Mouse (Mus musculus): ENCODE data around the gene Lrig2. TPM values are rescaled to one million over a fixed set of nuclear protein-coding genes. Genes with fewer than 3 reads are reported as not detected.

The Lrig2 gene
- total RNA-seq, 2 experiments from 2014 or later = 11.8 to 24.6 TPM

GRCm38 (mm10) chr3:104512424-104512748 is 668 bp upstream of the Lrig2 start:
- ATAC-seq (replicated peaks; ENCODE audit: poor library complexity, severe bottlenecking) = no peak

DNA sequence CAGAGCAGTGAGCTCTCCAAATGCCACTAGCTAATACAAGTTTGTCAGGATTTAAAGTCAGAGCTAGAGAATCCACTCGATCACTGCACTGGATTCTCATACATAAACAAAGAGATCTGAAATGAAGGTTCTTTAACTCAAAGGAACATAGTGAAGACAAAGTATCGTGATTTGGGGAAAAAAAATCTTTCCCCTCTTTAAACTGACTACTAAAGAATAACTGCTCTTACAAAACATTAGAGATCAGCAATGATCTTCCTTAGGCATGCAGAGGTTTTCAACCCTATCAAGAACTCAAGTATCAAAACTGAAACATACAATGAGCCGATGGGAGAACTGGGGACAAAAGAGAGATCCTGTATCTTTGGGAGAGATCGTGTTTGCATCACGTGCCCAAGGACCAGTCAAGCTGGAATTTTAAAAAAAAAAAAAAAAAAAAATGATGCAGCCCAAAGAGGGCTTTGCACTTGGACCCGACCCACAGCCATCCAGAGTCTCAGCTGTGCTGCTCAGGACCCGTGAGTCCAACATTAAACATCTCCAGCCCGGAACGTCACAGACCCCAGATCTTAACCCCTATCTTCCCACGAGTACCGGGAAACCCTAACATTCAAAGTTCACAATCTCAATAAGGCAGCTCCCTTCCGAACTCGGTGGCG is 818 bp downstream of the Lrig2 start:
- ATAC-seq (replicated peaks; ENCODE audit: poor library complexity, severe bottlenecking) = no peak

- ATAC-seq (replicated peaks; ENCODE audit: poor library complexity, severe bottlenecking) = peak; percentile 90
Observed at GRCm38 (mm10) chr3:104501648-104502047, 10.1 kb downstream of the Lrig2 start.

- no peak for ATAC-seq (replicated peaks; ENCODE audit: poor library complexity, severe bottlenecking)
Observed at GRCm38 (mm10) chr3:104500881-104501280, 10.8 kb downstream of the Lrig2 start.

- ATAC-seq (replicated peaks; ENCODE audit: poor library complexity, severe bottlenecking) = no peak
Observed at GRCm38 (mm10) chr3:104496176-104496575, 15.5 kb downstream of the Lrig2 start.

- ATAC-seq (replicated peaks; ENCODE audit: poor library complexity, severe bottlenecking) = peak; percentile 99
Observed at GRCm38 (mm10) chr3:104480946-104481719, 30.6 kb downstream of the Lrig2 start.

GRCm38 (mm10) chr3:104478056-104478455 is 33.7 kb downstream of the Lrig2 start:
- ATAC-seq (replicated peaks; ENCODE audit: poor library complexity, severe bottlenecking) = no peak

DNA sequence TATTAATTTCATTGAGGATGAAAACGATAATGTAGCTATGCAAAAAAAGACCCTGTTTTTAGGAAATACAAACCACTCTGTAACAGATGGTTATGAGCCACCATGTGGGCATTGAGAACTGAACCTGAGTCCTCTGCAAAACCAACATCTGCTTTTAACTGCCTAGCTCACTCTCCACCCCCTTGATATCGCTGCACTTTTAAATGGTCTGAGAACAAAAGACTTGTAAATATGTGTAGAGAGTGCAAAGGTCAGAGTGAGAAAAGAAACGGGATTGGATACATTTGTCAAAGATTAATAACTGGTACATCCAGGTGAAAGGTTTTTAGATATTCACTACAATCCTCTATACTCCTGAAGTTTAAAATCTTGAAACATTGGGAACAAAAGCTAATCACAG is 42.3 kb downstream of the Lrig2 start:
- no peak for ATAC-seq (replicated peaks; ENCODE audit: poor library complexity, severe bottlenecking)

- ATAC-seq (replicated peaks; ENCODE audit: poor library complexity, severe bottlenecking) = no peak
Observed at GRCm38 (mm10) chr3:104461226-104461625, 50.5 kb downstream of the Lrig2 start.

GRCm38 (mm10) chr3:104458588-104458987 is 53.1 kb downstream of the Lrig2 start:
- no peak for ATAC-seq (replicated peaks; ENCODE audit: poor library complexity, severe bottlenecking)

DNA sequence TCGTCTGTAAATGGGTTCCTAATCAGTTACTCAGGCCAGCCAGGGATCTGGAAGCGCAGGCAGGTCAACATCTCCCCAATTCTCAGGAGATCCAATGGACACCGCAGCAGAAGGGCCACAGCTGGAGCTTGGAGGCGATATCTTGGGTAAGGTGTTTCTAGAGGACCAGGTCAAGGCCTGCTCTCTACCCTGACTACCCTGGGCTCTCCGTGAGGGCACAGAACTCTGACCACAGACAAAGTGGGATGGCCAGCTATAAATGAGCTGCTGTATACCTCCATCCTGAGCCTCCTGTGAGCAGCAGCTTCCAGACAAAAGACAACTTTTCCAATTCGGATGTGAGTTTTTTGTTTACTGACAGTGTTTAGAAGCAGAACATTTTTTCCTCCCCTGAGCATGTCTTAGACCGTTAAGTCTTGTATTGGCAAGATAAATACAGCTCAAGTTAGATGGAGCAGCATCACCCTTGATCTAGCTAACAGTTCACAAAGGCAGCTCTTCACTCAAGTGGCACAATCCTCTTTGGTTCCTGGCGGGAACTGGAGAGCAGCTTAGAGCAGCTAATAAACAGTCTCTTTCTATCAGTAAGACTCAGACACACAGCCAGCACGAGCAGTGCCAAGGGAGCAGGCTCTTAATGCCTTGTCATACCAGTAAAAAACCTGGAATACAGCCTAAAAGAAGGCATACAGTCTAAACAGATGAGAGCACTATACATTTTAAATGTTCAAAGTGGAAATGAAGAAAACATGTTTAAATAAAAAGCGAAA is 56.0 kb downstream of the Lrig2 start:
- ATAC-seq (replicated peaks; ENCODE audit: poor library complexity, severe bottlenecking) = no peak

DNA sequence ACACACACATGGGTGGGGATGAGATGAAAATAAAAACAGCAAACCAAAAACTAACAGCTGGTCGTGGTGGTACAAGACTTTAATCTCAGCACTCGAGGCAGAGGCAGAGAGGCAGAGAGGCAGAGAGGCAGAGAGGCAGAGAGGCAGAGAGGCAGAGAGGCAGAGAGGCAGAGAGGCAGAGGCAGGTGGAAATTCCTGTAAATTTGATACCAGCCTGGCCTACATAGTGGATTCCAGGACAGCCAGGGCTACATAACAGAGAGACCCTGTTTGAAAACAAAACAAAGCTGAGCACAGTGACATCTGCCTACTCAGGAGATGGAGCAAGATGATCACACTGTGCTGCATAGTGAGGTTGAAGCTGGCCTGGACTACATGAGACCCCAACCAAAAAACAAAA is 64.5 kb downstream of the Lrig2 start:
- no peak for ATAC-seq (replicated peaks; ENCODE audit: poor library complexity, severe bottlenecking)

DNA sequence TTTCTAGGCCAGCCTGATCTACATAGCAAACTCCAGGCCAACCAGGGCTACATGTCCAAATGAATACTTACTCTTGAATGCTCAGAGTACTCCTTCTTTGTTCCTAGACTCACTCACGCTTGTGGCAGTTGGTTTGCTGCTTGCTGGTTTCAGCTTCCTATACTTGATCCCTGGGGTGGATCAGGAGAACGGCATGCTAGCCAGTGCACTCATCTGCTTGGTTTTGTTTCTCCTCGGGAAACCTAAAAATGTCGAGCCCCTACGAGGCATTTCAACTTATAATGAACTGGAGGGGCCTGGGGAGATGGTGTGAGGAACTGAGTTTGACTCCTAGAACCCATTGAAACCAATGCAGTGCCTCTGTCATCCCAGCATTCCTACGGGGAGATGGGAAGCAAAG is 65.0 kb downstream of the Lrig2 start:
- ATAC-seq (replicated peaks; ENCODE audit: poor library complexity, severe bottlenecking) = no peak

DNA sequence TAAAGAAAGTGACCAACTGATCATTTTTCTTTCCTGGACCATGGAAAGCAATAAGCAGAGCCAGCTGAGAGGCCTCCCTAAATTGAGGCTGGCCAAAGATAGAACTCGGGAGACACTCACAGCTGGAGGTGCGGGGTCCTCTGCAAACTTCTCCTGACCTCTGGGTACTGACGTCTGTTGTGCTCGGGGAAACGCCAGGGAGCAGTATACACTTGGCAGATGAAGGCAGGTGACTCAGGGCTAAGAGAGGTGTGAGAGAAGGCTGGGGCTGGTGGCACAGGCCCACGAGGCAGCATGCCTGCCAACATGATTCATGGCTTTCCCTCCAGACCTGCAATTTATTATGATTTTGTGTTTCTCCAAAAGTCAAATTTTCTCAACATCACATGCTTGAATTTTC is 66.1 kb downstream of the Lrig2 start:
- ATAC-seq (replicated peaks; ENCODE audit: poor library complexity, severe bottlenecking) = no peak

DNA sequence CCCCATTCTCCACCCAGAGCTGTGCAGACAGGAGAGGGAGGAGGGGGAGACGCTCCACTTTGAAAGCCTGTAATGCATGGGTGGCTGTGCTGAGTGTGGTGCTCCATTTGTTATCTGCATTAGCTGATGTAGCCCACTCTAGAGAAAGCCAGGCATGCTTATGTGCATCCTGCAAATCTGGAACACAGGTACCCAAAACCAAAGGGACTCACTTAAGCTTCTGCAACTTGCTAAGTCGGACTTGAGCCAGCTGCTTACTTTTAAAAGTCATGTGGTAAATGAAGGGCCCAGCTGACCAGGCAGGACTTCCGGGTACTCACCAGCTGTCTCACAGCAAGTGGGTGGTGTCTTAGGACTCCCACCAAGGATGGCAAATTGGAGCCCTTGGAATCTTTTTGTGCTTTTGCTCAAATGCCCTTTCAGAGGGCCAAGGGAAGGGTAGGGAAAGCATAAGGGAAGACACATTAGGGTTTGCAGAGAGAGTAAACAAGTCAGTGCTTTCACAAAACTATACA is 66.7 kb downstream of the Lrig2 start:
- no peak for ATAC-seq (replicated peaks; ENCODE audit: poor library complexity, severe bottlenecking)

DNA sequence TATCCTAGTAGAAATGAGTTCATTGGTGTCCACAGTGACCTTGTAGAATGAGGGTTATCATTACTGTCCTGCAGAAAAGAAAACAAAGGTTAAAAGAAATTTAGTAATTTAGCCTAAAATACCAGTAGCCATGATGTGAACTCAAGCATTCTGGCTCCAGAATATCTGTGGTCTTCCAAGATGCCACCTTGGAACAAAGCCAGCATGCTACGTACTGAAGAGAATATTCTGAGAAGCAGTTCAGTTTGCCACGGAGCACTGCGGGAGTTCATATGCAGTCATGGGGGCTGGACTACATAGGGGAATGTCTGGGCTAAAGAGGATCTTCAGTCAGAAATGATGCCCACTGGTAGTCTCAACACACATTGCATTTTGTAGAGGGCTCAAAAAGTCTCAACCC is 67.6 kb downstream of the Lrig2 start:
- ATAC-seq (replicated peaks; ENCODE audit: poor library complexity, severe bottlenecking) = no peak

DNA sequence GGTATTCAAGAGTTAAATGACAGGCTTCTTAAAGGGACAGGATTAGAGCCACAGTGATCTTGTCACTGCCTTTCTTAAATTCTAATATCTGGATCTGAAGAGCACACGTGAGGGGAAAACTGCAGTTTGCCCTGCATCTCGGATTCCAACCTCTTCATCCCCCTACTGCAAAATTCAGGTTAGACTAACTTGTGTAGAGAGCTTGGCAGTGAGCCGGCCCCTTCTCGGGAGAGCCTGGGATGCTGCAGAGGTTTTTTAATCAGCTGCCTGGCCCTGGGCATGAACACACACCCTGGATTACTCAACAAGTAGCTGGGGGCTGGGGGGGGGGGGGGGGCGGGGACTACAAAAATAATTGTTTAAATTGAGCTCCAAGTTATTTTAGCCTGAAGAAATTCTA is 69.4 kb downstream of the Lrig2 start:
- ATAC-seq (replicated peaks; ENCODE audit: poor library complexity, severe bottlenecking) = peak; percentile 44; the same call in 1 of the 2 replicates

DNA sequence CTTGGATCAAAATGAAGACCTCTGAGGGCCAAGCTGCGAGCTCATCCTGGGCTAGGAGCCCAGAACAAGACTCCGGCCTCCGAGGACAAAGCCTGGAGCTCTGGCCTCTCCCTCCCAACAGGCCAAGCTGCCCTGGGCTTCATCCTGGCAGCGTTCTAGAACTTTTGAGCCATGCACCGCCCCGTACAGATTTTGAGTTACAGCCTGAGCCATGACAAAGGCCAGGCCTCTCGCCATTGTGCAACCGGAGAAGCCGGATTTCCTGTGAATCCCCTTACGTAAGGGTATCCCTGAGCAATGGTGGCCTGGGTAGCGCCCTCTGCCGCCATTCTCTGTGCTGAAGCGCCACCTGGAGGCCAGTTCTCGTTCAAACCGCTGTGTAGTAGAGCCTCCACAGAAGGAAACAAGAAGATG is 69.8 kb downstream of the Lrig2 start:
- ATAC-seq (replicated peaks; ENCODE audit: poor library complexity, severe bottlenecking) = peak; percentile 99

DNA sequence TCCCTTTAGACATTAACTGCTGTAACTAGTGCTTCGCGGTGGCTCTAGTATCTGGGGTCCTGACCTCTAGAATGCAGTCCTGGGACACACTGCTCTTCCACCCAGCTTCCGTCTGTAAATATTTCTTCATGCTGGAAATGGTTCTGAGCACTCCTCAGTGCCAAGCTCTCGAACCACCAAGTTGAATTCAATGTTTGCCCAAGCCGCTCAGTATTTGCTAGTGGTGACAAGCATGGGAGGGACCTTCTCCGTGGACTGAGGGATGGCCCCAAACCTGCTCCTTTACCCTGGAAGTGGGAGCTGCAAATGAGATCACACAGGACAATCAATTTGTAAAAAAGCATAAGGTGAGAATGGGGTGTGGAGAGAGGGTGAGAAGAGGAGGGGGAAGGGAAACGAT is 70.3 kb downstream of the Lrig2 start:
- ATAC-seq (replicated peaks; ENCODE audit: poor library complexity, severe bottlenecking) = no peak; the same call in 1 of the 2 replicates

DNA sequence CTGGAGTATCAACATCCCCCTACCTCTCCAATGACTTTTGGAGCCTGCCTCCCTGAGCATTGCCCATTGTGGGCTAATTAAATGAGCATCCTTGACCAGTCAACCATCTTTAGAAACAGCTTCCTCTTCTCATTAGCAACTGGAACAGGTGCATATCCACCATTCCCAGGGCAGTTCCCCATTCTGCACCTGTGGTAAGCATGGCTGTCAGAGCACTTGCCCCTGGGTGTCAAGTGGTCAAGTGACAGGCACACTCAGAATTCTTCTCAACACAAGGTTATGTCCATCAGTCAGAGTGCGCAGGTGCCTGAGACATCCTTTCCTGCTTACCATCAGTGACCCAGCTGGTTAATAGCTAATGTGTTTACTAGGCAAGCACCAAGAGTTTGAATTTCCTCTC is 72.9 kb downstream of the Lrig2 start:
- ATAC-seq (replicated peaks; ENCODE audit: poor library complexity, severe bottlenecking) = no peak

DNA sequence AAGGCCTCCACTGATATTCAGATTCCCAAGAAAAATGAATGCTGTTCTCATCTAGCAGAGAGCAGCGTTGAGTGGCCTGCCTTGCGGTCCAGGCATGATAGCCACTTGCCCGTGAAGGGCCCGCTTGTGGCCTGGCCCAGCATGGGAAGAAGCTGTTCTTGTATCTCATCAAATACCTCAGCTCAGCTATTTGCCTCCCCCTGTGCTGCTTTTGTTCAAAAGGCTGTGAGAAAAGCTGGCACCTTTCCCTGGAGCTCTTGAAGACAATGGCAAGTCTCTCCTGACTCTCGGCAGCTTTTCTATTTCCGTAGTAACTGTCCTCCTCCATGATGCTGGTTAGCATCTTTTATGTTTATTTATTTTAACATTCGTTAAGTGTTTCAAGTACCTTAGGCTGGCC is 74.1 kb downstream of the Lrig2 start:
- no peak for ATAC-seq (replicated peaks; ENCODE audit: poor library complexity, severe bottlenecking)

All from granulocyte monocyte progenitor cell, adult 5-6 weeks (primary cell).